Mouse (Mus musculus): ENCODE measurements at regions not wholly inside any gene's neighbourhood (a gene's known extent, or its start where the extent isn't known, plus 50 kb on each side); places are given as distances from the start of the nearest gene placed in this dataset.
A peak's percentile ranks its signal among the peaks of the same experiment; 100 is the strongest.

DNA sequence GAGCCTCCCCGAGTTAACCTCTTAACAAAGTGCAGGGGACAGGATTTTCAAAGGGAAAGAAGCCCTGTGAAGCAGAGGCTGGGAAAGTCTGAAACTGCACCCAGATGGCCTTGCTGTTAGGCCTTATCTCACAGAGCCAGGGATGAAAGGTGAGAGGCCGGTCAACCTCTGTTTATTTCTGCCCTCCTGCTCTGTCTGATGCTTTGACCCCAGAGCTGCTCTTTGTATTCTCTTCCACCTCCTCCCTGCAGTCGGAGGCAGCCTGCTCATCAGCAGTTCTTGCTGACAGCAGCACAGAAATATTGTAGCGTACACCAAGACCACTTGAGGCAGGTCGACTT lies 212.2 kb downstream of the Enc1 start:
- DNase-seq (ENCODE audit: low read depth, low spot score), result peak; percentile 81

DNA sequence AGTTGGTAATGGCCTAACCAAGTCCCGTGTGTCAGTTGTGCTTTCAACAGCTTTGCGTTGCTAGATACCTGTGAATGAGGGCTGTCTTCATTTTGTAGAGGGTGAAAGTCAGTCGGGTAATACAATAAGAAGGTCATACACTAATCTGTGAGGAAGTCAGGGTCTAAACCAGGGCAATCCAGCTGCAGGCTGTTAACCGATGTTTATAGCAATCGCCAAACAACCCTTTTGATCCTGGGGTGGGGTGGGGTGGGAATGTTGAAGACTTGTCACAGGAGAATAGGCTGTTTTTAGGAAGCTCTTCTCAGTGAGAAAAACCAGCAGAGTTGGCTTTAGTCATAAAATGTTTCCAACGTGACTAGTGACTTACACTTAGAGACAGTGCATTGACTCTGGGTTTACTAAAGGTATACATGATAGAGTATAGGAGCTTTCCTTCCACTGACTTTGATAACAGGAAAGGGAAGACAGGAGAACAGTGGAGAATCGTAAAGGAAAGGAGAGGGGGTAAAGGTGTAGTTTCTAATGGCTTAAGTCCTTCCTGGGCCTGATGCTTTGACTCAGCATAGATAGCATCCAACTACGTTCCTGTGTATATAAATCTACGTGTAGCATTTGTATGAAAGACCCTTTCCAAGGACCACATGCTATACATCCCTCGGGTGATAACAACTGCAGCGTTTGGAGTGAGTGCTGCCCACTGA lies 211.6 kb downstream of the Enc1 start:
- DNase-seq (ENCODE audit: low read depth, low spot score), result no peak

DNA sequence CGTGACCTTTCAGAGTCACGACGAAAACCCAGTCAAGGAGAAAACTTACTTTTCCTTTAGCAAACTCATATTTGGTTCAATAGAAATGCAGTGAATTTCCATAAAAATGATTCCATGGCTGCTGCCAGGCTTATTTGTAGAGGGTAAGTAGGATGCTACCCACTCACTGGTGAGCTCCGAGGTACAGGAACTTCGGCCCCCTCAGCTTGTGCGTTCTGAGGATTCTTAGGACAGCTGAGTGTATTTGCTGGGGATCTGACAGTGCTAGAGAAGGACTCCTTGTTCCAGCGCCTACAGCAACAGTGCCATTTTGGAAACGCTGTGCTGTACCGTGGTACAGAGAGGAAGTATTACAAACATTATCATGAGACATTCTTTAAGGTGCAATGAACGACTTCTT lies 210.4 kb downstream of the Enc1 start:
- DNase-seq (ENCODE audit: low read depth, low spot score), result no peak

DNA sequence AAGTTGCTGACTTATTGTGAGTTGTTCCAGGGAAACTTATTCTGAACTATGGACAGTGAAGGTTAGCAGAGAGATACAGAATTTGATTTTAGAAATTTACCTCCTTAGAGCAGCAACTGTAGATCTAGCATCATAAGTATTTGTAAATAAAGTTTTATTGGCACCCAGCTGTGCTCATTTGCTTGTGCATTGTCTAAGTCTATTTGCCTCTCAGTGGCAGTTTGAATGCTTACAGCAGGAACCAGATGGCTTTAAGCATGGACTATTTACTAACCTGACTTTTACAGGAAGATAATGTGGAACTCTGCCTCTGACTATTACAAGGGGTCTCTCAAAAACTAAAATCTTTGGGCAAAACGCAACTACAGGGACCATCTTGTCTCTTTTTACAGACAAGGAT lies 207.2 kb downstream of the Enc1 start:
- no peak for DNase-seq (ENCODE audit: low read depth, low spot score)

DNA sequence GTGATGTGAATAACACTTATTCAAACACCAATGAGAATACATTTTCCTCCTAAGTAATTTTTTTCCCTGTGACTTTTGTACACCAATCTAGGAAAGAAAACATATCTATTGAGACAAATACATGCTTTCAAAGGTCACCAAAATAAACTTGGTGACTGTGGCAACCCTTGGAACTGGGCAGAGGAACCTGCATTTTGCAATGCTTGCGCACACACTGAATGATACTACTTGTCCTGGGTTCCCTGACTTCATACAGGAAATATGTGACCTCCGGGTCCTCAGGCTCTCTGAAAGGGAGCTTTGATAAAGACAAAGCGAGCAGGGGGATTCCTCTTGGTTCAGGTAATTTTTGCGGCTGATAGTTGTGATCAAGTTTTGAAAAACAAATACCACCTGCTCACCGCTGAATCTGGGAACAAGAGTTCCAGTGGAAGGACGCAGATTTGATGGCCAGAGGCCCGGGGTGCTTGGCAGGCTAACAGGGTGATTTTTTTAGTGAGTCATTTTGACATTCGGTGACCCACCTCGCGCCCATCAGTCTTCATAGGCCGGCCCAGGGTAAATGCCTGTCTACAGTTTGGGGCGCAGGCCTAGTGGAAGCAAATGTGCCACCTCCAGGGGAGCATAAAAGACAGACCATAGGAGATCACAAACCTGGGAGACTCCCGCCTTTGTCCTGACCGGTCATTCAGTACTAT lies 203.0 kb downstream of the Enc1 start:
- DNase-seq (ENCODE audit: low read depth, low spot score), result no peak

DNA sequence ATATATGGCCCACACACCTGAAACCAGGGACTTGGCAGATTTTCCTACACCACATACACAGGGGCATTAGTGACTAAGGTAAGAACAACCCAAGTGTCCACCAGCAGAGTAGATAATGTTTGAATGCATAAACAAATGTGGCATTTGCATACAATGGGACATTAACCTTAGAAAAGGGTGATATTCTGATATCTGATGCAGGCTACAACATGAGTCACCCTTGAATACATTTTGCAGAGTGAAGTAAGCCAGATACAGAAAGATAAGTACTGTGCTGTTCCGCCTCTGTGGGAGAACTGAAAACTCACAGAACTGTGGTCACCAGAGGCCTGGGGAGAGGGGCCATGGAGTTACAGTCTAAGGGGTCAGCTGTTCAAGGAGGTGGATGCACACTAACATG lies 201.9 kb downstream of the Enc1 start:
- no peak for DNase-seq (ENCODE audit: low read depth, low spot score)

DNA sequence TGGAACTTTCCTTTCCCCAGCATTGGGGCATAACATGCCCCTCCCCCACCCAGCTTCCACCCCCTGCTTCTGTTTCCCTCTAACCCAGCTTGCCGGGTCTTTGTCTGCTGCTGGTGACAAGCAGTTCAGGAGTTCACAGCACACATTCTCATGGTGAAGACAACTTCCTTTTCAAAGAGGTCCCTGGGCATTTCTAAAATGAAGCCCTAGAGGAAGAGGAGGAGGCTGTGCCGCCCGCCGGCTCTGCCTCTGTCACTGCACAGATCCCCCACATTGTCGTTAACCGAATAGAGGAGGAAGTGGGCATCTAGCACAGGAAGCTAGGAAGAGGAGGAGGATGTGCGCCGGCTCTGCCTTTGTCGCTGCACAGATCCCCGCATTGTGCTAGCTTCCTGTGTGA lies 201.4 kb downstream of the Enc1 start:
- no peak for DNase-seq (ENCODE audit: low read depth, low spot score)

DNA sequence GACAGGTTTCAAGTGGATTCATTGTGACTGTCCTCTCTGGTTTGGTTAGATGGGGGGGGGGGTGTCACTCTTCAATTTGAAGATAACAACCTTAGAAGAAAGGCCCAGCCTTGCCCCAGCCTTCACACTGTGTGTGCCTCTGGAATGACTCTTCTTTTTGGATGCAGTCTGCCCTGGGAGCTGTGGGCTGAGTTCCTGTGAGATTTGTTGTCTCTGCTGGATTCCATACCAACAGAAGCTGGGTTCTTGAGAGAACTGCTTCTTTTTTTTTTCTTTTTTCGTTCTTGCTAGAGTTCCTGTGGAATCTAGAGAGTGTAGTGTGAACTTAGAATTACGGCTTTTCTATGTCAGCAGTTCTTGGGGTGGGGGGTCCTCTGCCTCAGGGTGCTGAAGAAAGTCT lies 200.9 kb downstream of the Enc1 start:
- no peak for DNase-seq (ENCODE audit: low read depth, low spot score)

DNA sequence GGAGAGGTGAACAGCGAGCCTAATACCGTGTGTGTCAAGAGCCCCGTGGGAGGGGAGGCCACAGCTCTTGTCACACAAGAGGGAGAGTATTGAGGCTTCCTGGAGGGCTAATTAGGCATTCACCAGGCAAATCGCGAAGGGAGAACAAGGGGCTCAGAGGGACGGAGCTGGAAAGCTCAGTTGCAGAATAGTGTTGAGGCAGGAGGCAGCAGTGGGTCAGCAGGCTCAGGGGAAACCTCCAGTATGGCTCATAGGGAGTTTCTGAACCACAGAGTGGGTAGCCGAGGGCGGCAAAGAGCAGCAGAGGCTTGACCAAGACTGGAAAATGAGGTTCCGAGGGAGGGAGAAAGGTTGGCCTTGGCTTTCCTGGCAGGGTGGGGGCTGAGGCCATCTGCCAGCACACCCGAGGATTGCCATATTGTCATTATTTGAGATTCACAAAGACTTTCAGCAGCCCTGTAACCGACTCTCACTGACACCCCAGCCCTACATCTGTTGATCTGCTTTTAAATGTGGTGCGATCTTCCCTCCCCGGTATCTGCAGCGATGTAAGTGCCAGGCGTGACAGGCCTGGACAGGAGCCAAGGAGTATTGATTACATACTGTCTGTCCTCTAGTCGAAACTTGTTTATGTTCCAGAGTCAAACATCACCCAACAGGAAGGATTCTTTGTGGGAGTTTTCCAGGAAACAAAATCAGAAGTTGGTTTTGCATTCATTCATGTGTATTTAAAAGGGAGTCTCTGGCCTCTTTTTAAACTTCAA lies 198.5 kb downstream of the Enc1 start:
- no peak for DNase-seq (ENCODE audit: low read depth, low spot score)

DNA sequence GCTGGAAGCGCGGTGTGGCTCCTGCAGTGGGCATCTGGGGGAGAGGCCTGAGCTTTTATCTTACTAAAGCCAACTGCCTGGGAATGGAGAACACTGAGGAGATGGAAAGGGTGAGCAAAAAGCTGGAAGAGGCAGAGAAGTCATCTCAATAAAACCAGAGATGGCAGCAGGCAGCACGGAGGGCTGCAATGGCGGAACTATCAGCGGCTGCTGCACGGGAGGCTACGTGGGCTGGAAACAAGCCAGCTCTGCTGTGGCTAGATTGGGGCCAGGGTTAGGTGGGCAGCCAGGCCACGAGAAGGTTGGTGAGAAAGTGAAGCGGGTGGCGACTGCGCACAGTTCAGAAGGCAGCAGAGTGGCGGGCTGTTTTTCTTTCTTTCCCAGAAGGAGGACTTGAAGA lies 197.8 kb downstream of the Enc1 start:
- no peak for DNase-seq (ENCODE audit: low read depth, low spot score)

DNA sequence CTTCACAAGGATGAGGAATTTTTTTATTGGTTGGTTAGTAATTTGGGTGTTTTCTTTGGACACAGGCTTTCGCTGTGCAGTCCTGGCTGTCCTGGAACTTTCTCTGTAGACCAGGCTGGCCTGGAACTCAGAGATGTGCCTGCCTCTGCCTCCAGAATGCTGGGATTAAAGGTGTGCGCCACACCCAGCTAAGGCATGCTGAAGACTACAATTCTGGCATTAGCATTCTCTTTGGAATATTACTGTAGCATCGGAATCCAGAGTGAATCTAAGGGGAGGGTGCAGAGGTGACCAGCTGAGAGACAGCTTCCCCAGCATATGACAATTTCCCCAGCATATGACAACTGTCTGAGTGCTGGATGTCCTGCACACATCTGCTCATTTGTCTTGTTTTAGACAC lies 197.4 kb downstream of the Enc1 start:
- DNase-seq (ENCODE audit: low read depth, low spot score), result no peak

DNA sequence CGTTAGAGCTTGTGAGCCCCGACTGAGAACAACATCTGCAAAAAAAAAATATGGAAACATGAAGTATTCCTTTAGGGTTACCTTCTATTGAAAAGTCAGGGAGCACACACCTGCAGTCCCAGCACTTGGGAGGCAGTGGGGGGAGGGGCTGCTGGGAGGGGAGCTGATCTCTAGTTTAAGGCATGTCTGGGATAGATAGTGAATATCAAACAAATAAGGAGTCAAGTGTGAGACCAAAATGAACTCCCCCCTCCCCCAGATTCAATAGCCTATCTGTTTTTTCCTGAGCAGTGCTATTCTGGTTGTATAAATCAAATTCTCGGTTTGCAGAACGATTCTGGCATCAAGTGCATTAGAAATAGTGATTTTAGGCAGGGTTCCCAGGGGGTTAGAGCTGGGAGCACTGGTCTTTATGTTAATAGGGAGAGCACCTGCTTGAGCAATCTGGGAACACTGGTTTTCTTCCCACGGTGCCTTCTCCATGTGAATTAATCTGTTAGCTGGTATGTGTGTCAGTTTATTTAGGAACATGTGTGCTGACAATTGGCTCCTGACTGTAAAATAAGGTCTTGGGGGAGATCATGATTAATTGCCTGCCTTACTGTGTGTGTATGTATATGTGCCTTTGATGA lies 195.9 kb downstream of the Enc1 start:
- DNase-seq (ENCODE audit: low read depth, low spot score), result no peak

DNA sequence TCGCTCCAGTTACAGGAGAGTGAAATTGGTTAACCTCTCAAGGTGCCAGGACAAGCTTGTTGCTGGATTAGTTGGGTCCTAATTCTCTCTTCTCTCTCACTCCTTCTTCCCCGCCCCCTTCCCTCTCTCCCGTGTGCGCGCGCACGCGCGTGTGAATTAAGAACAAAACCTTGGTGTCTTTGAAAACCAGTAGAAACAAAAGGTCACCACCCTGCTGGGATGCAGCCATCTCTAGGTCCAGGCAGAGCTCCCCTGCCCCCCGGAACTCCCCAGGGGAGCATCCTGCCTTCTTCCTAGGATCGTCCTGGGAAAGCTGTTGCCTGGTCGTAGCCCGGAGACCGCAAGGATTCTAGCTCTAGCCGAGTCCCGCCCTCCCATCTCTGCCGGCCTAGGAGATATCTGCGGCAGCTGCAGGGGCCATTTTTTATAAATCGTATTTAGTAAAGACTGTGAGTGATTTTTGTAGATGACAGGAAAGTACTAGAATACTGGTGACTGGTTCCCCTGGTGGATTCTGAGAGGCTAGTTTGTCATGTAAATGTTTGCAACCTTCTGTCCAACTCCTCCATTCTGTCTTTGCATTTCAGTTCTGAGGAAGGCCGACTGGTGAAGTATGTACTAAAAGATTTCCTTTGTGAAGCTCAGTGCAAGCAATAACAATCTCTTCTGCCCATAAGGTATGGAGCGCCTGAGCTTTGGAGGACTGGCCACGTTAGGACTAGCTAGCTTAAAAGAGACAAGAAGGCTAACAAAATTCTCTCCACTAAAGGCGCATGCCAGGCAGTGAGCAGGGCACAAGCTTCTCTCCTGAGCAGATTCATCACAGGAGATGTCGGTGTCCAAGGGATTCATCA lies 195.2 kb downstream of the Enc1 start:
- DNase-seq (ENCODE audit: low read depth, low spot score), result no peak

DNA sequence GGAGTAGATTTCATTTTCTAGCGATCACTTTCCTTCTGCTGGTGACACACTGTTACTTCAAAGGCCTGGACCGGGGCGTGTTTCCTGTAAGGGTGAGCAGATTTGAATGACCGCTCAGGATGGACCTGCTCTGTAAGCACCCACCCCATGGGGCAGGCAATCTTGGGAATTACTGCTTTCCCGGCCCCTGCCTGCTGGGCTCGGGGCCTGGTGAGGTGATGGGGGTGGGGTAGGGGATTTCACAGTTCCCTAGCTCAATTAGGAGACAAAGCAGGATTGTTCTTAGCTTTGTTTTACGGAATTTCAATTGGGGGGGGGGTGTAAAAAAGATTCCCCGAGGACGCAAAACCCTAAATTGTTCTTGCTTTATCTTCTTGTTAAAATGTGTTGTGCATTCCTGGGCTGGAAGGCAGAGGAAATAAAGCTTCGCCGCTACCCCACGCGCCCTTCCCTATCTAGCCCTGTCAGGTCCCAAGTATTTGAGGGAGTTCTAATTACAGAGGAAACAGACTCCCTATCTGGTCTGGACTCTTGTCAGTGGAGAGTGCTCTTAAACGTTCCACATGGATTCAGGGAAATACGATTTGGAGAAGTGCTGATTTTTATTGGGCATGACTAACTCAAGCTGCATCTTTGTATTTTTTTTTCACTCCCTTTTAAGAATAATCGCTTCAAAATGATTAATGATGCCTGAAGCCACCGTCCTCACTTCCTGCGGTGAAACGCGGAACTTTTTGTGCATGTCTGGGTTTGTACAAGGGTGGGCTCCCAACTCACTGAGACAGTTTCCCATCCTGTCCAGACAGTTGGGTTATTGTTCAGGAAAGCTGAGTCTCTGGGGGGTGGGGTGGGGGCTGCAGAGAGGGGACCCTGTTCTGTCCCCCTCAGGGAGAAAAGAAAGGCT lies 194.3 kb downstream of the Enc1 start:
- no peak for DNase-seq (ENCODE audit: low read depth, low spot score)

DNA sequence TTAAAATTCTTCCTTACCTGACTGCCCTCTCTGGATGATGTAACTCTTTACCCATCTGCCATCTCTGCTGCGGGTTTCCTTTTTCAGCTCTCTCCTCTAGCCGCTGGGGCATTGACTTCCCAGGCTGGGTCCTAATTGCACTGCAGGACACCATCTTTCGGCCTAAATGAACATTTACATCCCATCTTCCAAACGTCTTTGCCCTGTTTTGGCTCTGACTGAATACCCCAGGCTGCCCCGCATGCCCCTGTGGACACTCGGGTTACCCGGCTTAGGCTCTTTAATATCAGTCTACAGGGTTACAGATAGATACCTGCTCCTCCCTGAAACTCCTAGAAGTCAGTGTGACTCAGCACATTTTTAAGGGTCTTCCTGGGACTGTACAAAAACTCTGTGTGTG lies 193.3 kb downstream of the Enc1 start:
- no peak for DNase-seq (ENCODE audit: low read depth, low spot score)

DNA sequence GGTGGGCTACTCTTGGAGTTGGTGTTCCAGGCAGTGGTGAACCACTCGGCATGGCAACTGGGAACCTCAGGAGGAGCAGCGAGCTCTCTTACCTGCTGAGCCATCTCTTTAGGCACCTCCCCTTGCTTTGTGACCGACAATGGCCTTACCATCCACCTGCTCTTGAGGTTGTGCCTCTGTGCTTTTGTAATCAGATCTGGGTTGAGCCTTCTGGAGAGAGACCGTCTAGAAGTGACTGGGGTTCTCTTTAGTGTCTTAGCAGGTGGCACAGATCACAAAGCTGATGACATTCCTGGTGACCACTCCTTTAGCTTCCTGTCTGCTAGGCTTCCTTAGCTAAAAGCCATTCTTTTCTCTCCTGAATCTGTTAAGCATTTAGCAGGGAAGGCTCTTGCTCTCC lies 191.7 kb downstream of the Enc1 start:
- DNase-seq (ENCODE audit: low read depth, low spot score), result no peak

DNA sequence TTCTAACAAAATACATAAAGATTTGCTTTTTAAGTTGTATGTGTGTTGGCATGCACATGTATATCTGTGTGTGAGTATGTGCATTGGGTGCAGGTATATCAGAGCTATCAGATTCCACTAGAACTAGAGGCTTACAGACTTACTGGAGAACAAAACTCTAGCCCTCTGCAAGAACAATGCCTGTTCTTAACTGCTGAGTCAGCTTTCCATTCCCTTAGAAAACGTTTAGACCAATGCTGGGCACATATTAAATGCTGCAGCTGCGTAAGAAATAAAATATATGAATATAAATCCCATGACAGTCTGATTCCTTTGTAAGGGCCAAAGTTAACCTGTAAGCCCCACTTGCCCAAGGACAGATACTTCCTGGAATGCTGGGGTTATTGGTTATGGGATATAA lies 190.0 kb downstream of the Enc1 start:
- DNase-seq (ENCODE audit: low read depth, low spot score), result no peak

DNA sequence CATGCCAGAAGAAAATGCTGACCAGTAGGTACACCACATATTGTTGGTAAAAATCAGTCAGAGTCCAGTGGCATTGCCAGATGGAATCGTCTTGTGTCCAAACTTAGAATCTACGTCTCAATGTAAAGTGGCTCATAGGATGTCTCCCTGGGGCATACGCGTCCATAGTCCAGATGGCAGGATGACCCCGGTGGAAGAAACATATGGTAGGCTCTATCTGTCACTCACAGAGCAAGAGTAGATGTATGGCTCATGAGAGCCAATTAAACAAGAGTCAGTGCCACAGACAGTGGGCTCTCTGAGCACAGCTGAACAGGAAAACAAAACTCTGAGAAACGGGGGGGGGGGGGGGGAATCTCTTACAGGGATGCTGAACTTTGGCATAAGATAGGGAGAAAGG lies 187.3 kb downstream of the Enc1 start:
- DNase-seq (ENCODE audit: low read depth, low spot score), result no peak

DNA sequence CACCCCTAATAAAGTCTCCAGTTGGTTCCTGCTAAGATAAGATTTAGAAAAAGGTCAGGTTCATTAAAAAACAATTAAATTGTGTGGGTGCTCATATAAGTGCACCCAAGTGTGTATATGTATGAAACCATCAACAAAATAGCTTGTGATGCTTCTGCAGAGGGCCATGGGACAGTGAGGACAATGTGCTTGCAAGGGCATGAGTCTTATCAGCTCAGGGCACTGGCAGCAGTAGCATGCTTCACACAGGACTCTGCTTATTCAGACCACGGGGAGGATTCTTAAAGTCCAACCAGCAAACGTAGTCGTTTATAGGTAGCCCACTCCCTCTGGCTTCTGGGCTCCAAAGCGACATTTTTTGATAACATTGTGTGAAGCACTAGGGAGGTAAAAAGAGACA lies 186.6 kb downstream of the Enc1 start:
- no peak for DNase-seq (ENCODE audit: low read depth, low spot score)

DNA sequence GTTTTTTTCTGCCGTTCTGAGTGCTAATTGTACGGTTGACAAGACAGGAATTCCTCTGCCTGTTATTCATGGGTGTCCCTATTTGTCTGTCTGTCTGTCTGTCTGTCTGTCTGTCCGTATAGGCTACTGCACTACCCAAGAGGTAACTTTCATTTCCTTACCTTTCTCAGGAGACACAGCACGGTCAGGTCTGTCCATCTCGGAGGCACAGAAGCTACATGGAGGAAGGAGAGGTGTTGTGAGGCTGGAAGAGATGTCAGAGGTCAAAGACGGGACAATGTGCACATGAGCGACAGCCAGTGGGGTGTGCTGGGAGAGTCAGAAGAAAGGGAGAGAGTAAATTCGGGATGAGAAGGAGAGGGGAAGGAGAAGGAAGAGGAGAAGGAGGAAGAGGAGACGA lies 184.8 kb downstream of the Enc1 start:
- DNase-seq (ENCODE audit: low read depth, low spot score), result no peak

DNA sequence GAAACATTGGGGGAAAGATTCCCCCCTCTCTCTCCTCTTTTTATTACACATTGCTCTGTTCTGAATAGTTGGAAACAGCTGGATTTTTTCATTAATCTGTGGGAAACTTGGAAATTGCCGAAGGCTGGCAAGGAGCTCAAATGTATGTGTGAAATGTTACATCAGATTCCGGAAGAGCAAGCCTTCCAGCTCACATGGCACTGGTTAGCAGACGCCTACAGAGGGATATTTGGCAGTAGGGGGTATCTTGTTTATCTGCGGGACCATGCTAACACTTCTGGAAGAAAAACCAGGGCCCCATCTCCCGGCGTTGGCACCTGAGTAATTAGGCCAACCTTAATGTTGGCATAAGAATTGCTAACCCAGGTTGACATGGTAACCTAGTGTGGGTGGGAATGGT lies 183.0 kb downstream of the Enc1 start:
- DNase-seq (ENCODE audit: low read depth, low spot score), result no peak
